Mouse (Mus musculus) cerebellum, adult 2 months (tissue): Measurements from ENCODE around the gene Tln1. TPM values are rescaled to one million over a fixed set of nuclear protein-coding genes. Genes with fewer than 3 reads are reported as not detected.
A peak's percentile ranks its signal among the peaks of the same experiment; 100 is the strongest.

Source experiments
- DNase-seq, 2 experiments: peaks; one replicate each; pipeline ENCODE4 v3.0.0; 2021
- H3K27ac ChIP-seq: fragments of 200-500 bp; 2 replicates; pipeline ENCODE4 v1.5.1; 2012; ENCODE audit warnings: low read length, control low read depth, inconsistent platforms; ENCODE audit not compliant: insufficient read depth
- H3K27me3 ChIP-seq: fragments of 200-500 bp; 2 replicates; pipeline ENCODE4 v1.6.1; 2012; ENCODE audit warnings: inconsistent platforms, mild to moderate bottlenecking, low read length, moderate library complexity; ENCODE audit not compliant: control insufficient read depth, insufficient read depth
- H3K4me1 ChIP-seq: fragments of 200-500 bp; 2 replicates; pipeline ENCODE4 v1.6.1; 2011; ENCODE audit warnings: low read length; ENCODE audit not compliant: control insufficient read depth, insufficient read depth
- H3K4me3 ChIP-seq: fragments of 200-500 bp; replicated peaks from 2 replicates; pipeline ENCODE3; 2011; ENCODE audit warnings: mild to moderate bottlenecking, low read depth, low read length, control low read depth; ENCODE audit not compliant: insufficient read depth
- CTCF ChIP-seq: fragments of 200-500 bp; IDR thresholded peaks from 2 replicates; pipeline ENCODE4 v1.5.1; 2011; ENCODE audit warnings: low read depth, mild to moderate bottlenecking, control low read depth, low read length, moderate library complexity, borderline replicate concordance; ENCODE audit not compliant: insufficient read depth
- POLR2A ChIP-seq: fragments of 200-500 bp; IDR thresholded peaks from 2 replicates; pipeline ENCODE4 v1.6.1; 2011; ENCODE audit warnings: low read length, control low read depth, borderline replicate concordance; ENCODE audit not compliant: insufficient read depth
- WGBS: fragments of 180-500 bp; shearing (Covaris S2); methylation state at CpG from one replicate; pipeline ENCODE4 v1.1.7; 2018; 5-methylcytosine and 5-hydroxymethylcytosine counted together
- polyA plus RNA-seq: library from polyadenylated mRNA; depleted of rRNA; stranded (reverse); fragments of >200 nt; gene quantifications from 2 replicates; pipeline ENCODE4 v1.2.3, GENCODE M21; 2012

Tln1 gene
- polyA plus RNA-seq, 1 experiment = 48.8 TPM

GRCm38 (mm10) chr4:43498983-43499382 lies 63.5 kb downstream of the Tln1 start:
- Histone ChIP-seq H3K27ac (no peak overlapping the region), H3K27me3 (no peaks in the 10 kb centered on the region), H3K4me3 (no peak overlapping the region), H3K4me1 (no peaks in the 10 kb centered on the region; the same call in none of the 2 replicates)
- 10% methylated on average over 8 of the region's 8 CpGs for WGBS
- TF ChIP-seq POLR2A (no peak), CTCF (peak; percentile 37; the same call in 1 of the 2 replicates)
- DNase-seq = peak in 1 of 2 experiments; percentile 43

- Histone ChIP-seq H3K4me3 (no peak overlapping the region), H3K27me3 (no peaks in the 10 kb centered on the region), H3K4me1 (no peaks in the 10 kb centered on the region; the same call in none of the 2 replicates), H3K27ac (no peak overlapping the region)
- TF ChIP-seq POLR2A = no peak
- TF ChIP-seq CTCF = no peak
- 76% methylated on average over 4 of the region's 4 CpGs for WGBS
- no peak for DNase-seq
Observed at GRCm38 (mm10) chr4:43497946-43498345, 64.5 kb downstream of the Tln1 start.

- H3K4me3 ChIP-seq = no peak overlapping the region
- WGBS = 92% methylated on average over 8 of the region's 8 CpGs
- no peak for DNase-seq
- H3K27me3 ChIP-seq = no peaks in the 10 kb centered on the region
- TF ChIP-seq CTCF (no peak), POLR2A (no peak)
- no peak overlapping the region for H3K27ac ChIP-seq
- no peaks in the 10 kb centered on the region; the same call in none of the 2 replicates for H3K4me1 ChIP-seq
Observed at GRCm38 (mm10) chr4:43497405-43497804, 65.1 kb downstream of the Tln1 start.

GRCm38 (mm10) chr4:43496587-43496986 lies 65.9 kb downstream of the Tln1 start:
- no peak overlapping the region for H3K27ac ChIP-seq
- 65% methylated on average over 6 of the region's 6 CpGs for WGBS
- no peaks in the 10 kb centered on the region for H3K27me3 ChIP-seq
- no peak for DNase-seq
- no peak overlapping the region for H3K4me3 ChIP-seq
- H3K4me1 ChIP-seq = no peaks in the 10 kb centered on the region; the same call in none of the 2 replicates
- TF ChIP-seq POLR2A (no peak), CTCF (no peak)

GRCm38 (mm10) chr4:43493846-43494240 lies 68.6 kb downstream of the Tln1 start:
- Histone ChIP-seq H3K27me3 (no peaks in the 10 kb centered on the region), H3K27ac (peak overlapping the region; percentile 61; the same call in 1 of the 2 replicates), H3K4me3 (peak overlapping the region; percentile 76), H3K4me1 (no peaks in the 10 kb centered on the region; the same call in none of the 2 replicates)
- 1% methylated on average over 9 of the region's 9 CpGs for WGBS
- TF ChIP-seq CTCF = no peak
- no peak for TF ChIP-seq POLR2A
- DNase-seq = no peak

- TF ChIP-seq CTCF = no peak; the same call in 1 of the 2 replicates
- TF ChIP-seq POLR2A = peak; percentile 99
- 1% methylated on average over 47 of the region's 47 CpGs for WGBS
- peak overlapping the region; percentile 76 for H3K4me3 ChIP-seq
- H3K27ac ChIP-seq = peak overlapping the region; percentile 61
- no peaks in the 10 kb centered on the region for H3K27me3 ChIP-seq
- DNase-seq = peak; percentile 95 to 98
- H3K4me1 ChIP-seq = no peaks in the 10 kb centered on the region; the same call in none of the 2 replicates
Observed at GRCm38 (mm10) chr4:43493186-43493845, 69.2 kb downstream of the Tln1 start.

GRCm38 (mm10) chr4:43492821-43493185 lies 69.7 kb downstream of the Tln1 start, which contains the start of gene Ccdc107:
Ccdc107 (plus strand) TSS chr4:43492900.
- H3K4me3 ChIP-seq = peak within 1 kb of the TSS; percentile 76
- H3K27me3 ChIP-seq = no peaks in the 10 kb centered on the region
- H3K4me1 ChIP-seq = no peaks in the 10 kb centered on the region; the same call in none of the 2 replicates
- DNase-seq = peak; percentile 92 to 97
- no peak for TF ChIP-seq CTCF
- no peak for TF ChIP-seq POLR2A
- WGBS = under 1% methylated on average over 25 of the region's 25 CpGs
- H3K27ac ChIP-seq = peak within 1 kb of the TSS; percentile 61
